Mouse (Mus musculus) embryonic facial prominence, embryonic 13.5 days (tissue): ENCODE measurements around the gene Acer1. TPM values are rescaled to one million over a fixed set of nuclear protein-coding genes. Genes with fewer than 3 reads are reported as not detected.
A peak's percentile ranks its signal among the peaks of the same experiment; 100 is the strongest.

Experiments used
- ATAC-seq: fragments of 200-750 bp; cut with Nextera tagmentation; 2 replicates; pipeline ENCODE4 v1.8.0; 2017; ENCODE audit warnings: low read depth; ENCODE audit not compliant: insufficient number of reproducible peaks, insufficient read depth, low FRiP score, low TSS enrichment
- H3K27ac ChIP-seq: fragments of 300-500 bp; sonication (generic); 2 replicates; pipeline ENCODE4 v1.5.1; 2015; ENCODE audit warnings: moderate library complexity, mild to moderate bottlenecking, inconsistent platforms
- H3K27me3 ChIP-seq: fragments of 300-500 bp; sonication (generic); 2 replicates; pipeline ENCODE4 v1.6.1; 2015; ENCODE audit warnings: mild to moderate bottlenecking, inconsistent platforms
- H3K36me3 ChIP-seq: fragments of 300-500 bp; sonication (generic); 2 replicates; pipeline ENCODE4 v1.6.1; 2015; ENCODE audit warnings: mild to moderate bottlenecking, inconsistent platforms
- H3K4me1 ChIP-seq: fragments of 300-500 bp; sonication (generic); 2 replicates; pipeline ENCODE4 v1.6.1; 2015; ENCODE audit warnings: inconsistent platforms
- H3K4me2 ChIP-seq: fragments of 300-500 bp; sonication (generic); 2 replicates; pipeline ENCODE4 v1.6.1; 2015; ENCODE audit warnings: moderate library complexity, mild to moderate bottlenecking, inconsistent platforms
- H3K4me3 ChIP-seq: fragments of 300-500 bp; sonication (generic); 2 replicates; pipeline ENCODE4 v1.5.1; 2015; ENCODE audit warnings: mild to moderate bottlenecking, inconsistent platforms
- H3K9ac ChIP-seq: fragments of 300-500 bp; sonication (generic); 2 replicates; pipeline ENCODE4 v1.6.1; 2015; ENCODE audit warnings: mild to moderate bottlenecking, inconsistent platforms
- H3K9me3 ChIP-seq: fragments of 300-500 bp; sonication (generic); 2 replicates; pipeline ENCODE4 v1.6.1; 2016; ENCODE audit warnings: inconsistent platforms
- WGBS: fragments of 180-500 bp; shearing (Covaris S2); methylation state at CpG from one replicate; pipeline ENCODE4 v1.1.7; 2015; ENCODE audit warnings: mixed read lengths; 5-methylcytosine and 5-hydroxymethylcytosine counted together
- polyA plus RNA-seq: library from polyadenylated mRNA; unstranded; fragments of >200 nt; fragmentation: Nextera tagmentation; extraction: Ambion mirVana; gene quantifications from 2 replicates; pipeline ENCODE4 v1.2.1, GENCODE M21; 2015

The Acer1 gene
- polyA plus RNA-seq, 1 experiment from 2014 or later: 0.17 TPM

- no peak overlapping the region for H3K9ac ChIP-seq
- H3K4me2 ChIP-seq: no peak overlapping the region
- H3K36me3 ChIP-seq: peaks cover 66% of the 10 kb centered on the region
- H3K9me3 ChIP-seq: no peaks in the 10 kb centered on the region
- peaks cover 9% of the 10 kb centered on the region for H3K4me1 ChIP-seq
- ATAC-seq: no peak
- H3K27me3 ChIP-seq: no peaks in the 10 kb centered on the region
- 79% methylated on average over 8 of the region's 8 CpGs for WGBS
- no peak overlapping the region for H3K4me3 ChIP-seq
- H3K27ac ChIP-seq: no peak overlapping the region
Measured at GRCm38 (mm10) chr17:57001228-57001627, 19.3 kb upstream of the Acer1 start.

GRCm38 (mm10) chr17:56999968-57000609, 18.2 kb upstream of the Acer1 start, which contains the start of gene Pspn:
Gene Pspn, minus strand, starts transcription at chr17:57000018.
- H3K4me3 ChIP-seq: no peak within 1 kb of the TSS

GRCm38 (mm10) chr17:56999414-56999813, 17.5 kb upstream of the Acer1 start:
- Histone ChIP-seq H3K36me3 (peaks cover 66% of the 10 kb centered on the region), H3K9ac (no peak overlapping the region), H3K27ac (no peak overlapping the region), H3K27me3 (no peaks in the 10 kb centered on the region), H3K9me3 (no peaks in the 10 kb centered on the region), H3K4me2 (no peak overlapping the region), H3K4me3 (no peak overlapping the region), H3K4me1 (peaks cover 9% of the 10 kb centered on the region)
- ATAC-seq: no peak
- WGBS: 96% methylated on average over 9 of the region's 9 CpGs

More at GRCm38 (mm10) chr17:56999968-57000609, 18.2 kb upstream of the Acer1 start, which contains the start of gene Pspn:
- H3K27ac ChIP-seq: no peak within 1 kb of the TSS
- no peaks in the 10 kb centered on the region for H3K9me3 ChIP-seq
- 89% methylated on average over 9 of the region's 9 CpGs for WGBS
- H3K4me2 ChIP-seq: no peak within 1 kb of the TSS
- H3K9ac ChIP-seq: no peak within 1 kb of the TSS
- H3K27me3 ChIP-seq: no peaks in the 10 kb centered on the region
- peaks cover 9% of the 10 kb centered on the region for H3K4me1 ChIP-seq
- ATAC-seq: no peak
- peaks cover 66% of the 10 kb centered on the region for H3K36me3 ChIP-seq

- peaks cover 9% of the 10 kb centered on the region for H3K4me1 ChIP-seq
- peak within 1 kb of the TSS; percentile 82 for H3K4me3 ChIP-seq
- peak within 1 kb of the TSS; percentile 76 for H3K4me2 ChIP-seq
- no peaks in the 10 kb centered on the region for H3K9me3 ChIP-seq
- peak; percentile 96 for ATAC-seq
- WGBS: under 1% methylated on average over 38 of the region's 38 CpGs
- no peaks in the 10 kb centered on the region for H3K27me3 ChIP-seq
- peak within 1 kb of the TSS; percentile 74 for H3K27ac ChIP-seq
- H3K9ac ChIP-seq: peak within 1 kb of the TSS; percentile 77
- peaks cover 67% of the 10 kb centered on the region for H3K36me3 ChIP-seq
Measured at GRCm38 (mm10) chr17:56997029-56997667, 15.2 kb upstream of the Acer1 start, which contains the start of gene Alkbh7. Gene Alkbh7, plus strand, starts transcription at chr17:56997339.

GRCm38 (mm10) chr17:56996506-56996905, 14.6 kb upstream of the Acer1 start:
- Histone ChIP-seq H3K27ac (no peak overlapping the region), H3K36me3 (peaks cover 72% of the 10 kb centered on the region), H3K4me1 (peaks cover 14% of the 10 kb centered on the region), H3K4me3 (peak overlapping the region; percentile 82), H3K27me3 (no peaks in the 10 kb centered on the region), H3K4me2 (peak overlapping the region; percentile 76), H3K9ac (no peak overlapping the region), H3K9me3 (no peaks in the 10 kb centered on the region)
- 71% methylated on average over 2 of the region's 2 CpGs for WGBS
- ATAC-seq: no peak

- H3K9ac ChIP-seq: no peak overlapping the region
- WGBS: 88% methylated on average over 8 of the region's 8 CpGs
- H3K9me3 ChIP-seq: no peaks in the 10 kb centered on the region
- H3K4me2 ChIP-seq: no peak overlapping the region
- H3K4me3 ChIP-seq: no peak overlapping the region
- no peak for ATAC-seq
- H3K27me3 ChIP-seq: no peaks in the 10 kb centered on the region
- H3K36me3 ChIP-seq: peaks cover 66% of the 10 kb centered on the region
- H3K27ac ChIP-seq: no peak overlapping the region
- H3K4me1 ChIP-seq: peaks cover 20% of the 10 kb centered on the region
Measured at GRCm38 (mm10) chr17:56995046-56995445, 13.1 kb upstream of the Acer1 start.

- Histone ChIP-seq H3K27me3 (no peaks in the 10 kb centered on the region), H3K4me2 (peak overlapping the region; percentile 81), H3K36me3 (peaks cover 43% of the 10 kb centered on the region), H3K27ac (no peak overlapping the region), H3K9ac (peak overlapping the region; percentile 85), H3K4me3 (peak overlapping the region; percentile 90), H3K9me3 (no peaks in the 10 kb centered on the region), H3K4me1 (peaks cover 11% of the 10 kb centered on the region)
- WGBS: 67% methylated on average over 2 of the region's 2 CpGs
- no peak for ATAC-seq
Measured at GRCm38 (mm10) chr17:56990966-56991365, 9.0 kb upstream of the Acer1 start.

- Histone ChIP-seq H3K9me3 (no peaks in the 10 kb centered on the region), H3K4me1 (peaks cover 11% of the 10 kb centered on the region)
- under 1% methylated on average over 52 of the region's 52 CpGs for WGBS
Measured at GRCm38 (mm10) chr17:56990115-56990746, 8.3 kb upstream of the Acer1 start, which contains the start of gene Clpp. Gene Clpp, plus strand, starts transcription at chr17:56990305.

GRCm38 (mm10) chr17:56989467-56990114, 7.7 kb upstream of the Acer1 start:
- Histone ChIP-seq H3K9me3 (no peaks in the 10 kb centered on the region), H3K4me3 (peak overlapping the region; percentile 90), H3K27me3 (no peaks in the 10 kb centered on the region), H3K4me1 (peaks cover 11% of the 10 kb centered on the region), H3K27ac (peak overlapping the region; percentile 77), H3K36me3 (peaks cover 30% of the 10 kb centered on the region), H3K4me2 (peak overlapping the region; percentile 81), H3K9ac (peak overlapping the region; percentile 85)
- WGBS: 3% methylated on average over 25 of the region's 25 CpGs
- ATAC-seq: peak; percentile 84

More at GRCm38 (mm10) chr17:56990115-56990746, 8.3 kb upstream of the Acer1 start, which contains the start of gene Clpp:
- H3K27me3 ChIP-seq: no peaks in the 10 kb centered on the region
- peak within 1 kb of the TSS; percentile 90 for H3K4me3 ChIP-seq
- ATAC-seq: peak; percentile 90
- H3K27ac ChIP-seq: peak within 1 kb of the TSS; percentile 77
- H3K9ac ChIP-seq: peak within 1 kb of the TSS; percentile 85
- peak within 1 kb of the TSS; percentile 81 for H3K4me2 ChIP-seq
- H3K36me3 ChIP-seq: peaks cover 36% of the 10 kb centered on the region

- peak overlapping the region; percentile 81 for H3K4me2 ChIP-seq
- no peak for ATAC-seq
- H3K27me3 ChIP-seq: no peaks in the 10 kb centered on the region
- no peaks in the 10 kb centered on the region for H3K9me3 ChIP-seq
- H3K27ac ChIP-seq: no peak overlapping the region; the same call in 1 of the 2 replicates
- peaks cover 11% of the 10 kb centered on the region for H3K4me1 ChIP-seq
- peak overlapping the region; percentile 85; the same call in 1 of the 2 replicates for H3K9ac ChIP-seq
- 64% methylated on average over 7 of the region's 7 CpGs for WGBS
- peak overlapping the region; percentile 90 for H3K4me3 ChIP-seq
- H3K36me3 ChIP-seq: peaks cover 23% of the 10 kb centered on the region
Measured at GRCm38 (mm10) chr17:56988921-56989430, 7.0 kb upstream of the Acer1 start.

- H3K27me3 ChIP-seq: no peaks in the 10 kb centered on the region
- H3K27ac ChIP-seq: no peak overlapping the region
- H3K4me1 ChIP-seq: peaks cover 11% of the 10 kb centered on the region
- no peaks in the 10 kb centered on the region for H3K9me3 ChIP-seq
- H3K4me3 ChIP-seq: no peak overlapping the region
- H3K4me2 ChIP-seq: no peak overlapping the region
- 83% methylated on average over 7 of the region's 7 CpGs for WGBS
- ATAC-seq: no peak
- H3K9ac ChIP-seq: no peak overlapping the region
- peaks cover 18% of the 10 kb centered on the region for H3K36me3 ChIP-seq
Measured at GRCm38 (mm10) chr17:56988441-56988840, 6.5 kb upstream of the Acer1 start.
